Mouse (Mus musculus) spleen, adult 2 months (tissue): ENCODE results near the gene Ccr7.

Experiments used
- CTCF ChIP-seq: fragments of 200-500 bp; IDR thresholded peaks from 2 replicates; pipeline ENCODE4 v1.5.1; 2011; ENCODE audit warnings: mild to moderate bottlenecking, inconsistent platforms; ENCODE audit not compliant: insufficient read depth, insufficient read length, insufficient replicate concordance; ENCODE audit errors: extremely low read depth
- POLR2A ChIP-seq: fragments of 200-500 bp; IDR thresholded peaks from 2 replicates; pipeline ENCODE4 v1.6.1; 2011; ENCODE audit warnings: low read depth, low read length, inconsistent platforms

- TF ChIP-seq CTCF (no peak), POLR2A (no peak)
Measured at GRCm38 (mm10) chr11:99132091-99132730, 22.7 kb downstream of the Ccr7 start.
